Mouse (Mus musculus): Measurements from ENCODE around the gene Csnk2a2.

The Csnk2a2 gene

GRCm38 (mm10) chr8:95470008-95470407, 19.8 kb downstream of the Csnk2a2 start:
- no peak for DNase-seq

- no peak for DNase-seq
Measured at GRCm38 (mm10) chr8:95468995-95469394, 20.8 kb downstream of the Csnk2a2 start.

GRCm38 (mm10) chr8:95466543-95466942, 23.3 kb downstream of the Csnk2a2 start:
- DNase-seq, result no peak

- DNase-seq, result no peak
Measured at GRCm38 (mm10) chr8:95452518-95452917, 37.3 kb downstream of the Csnk2a2 start.

- no peak for DNase-seq
Measured at GRCm38 (mm10) chr8:95450271-95450670, 39.6 kb downstream of the Csnk2a2 start.

- no peak for DNase-seq
Measured at GRCm38 (mm10) chr8:95447661-95448060, 42.2 kb downstream of the Csnk2a2 start.

- DNase-seq, result no peak
Measured at GRCm38 (mm10) chr8:95445042-95445441, 44.8 kb downstream of the Csnk2a2 start.

- no peak for DNase-seq
Measured at GRCm38 (mm10) chr8:95441491-95442039, 48.3 kb downstream of the Csnk2a2 start.

GRCm38 (mm10) chr8:95440168-95440709, 49.6 kb downstream of the Csnk2a2 start:
- no peak for DNase-seq

GRCm38 (mm10) chr8:95439421-95439820, 50.4 kb downstream of the Csnk2a2 start:
- no peak for DNase-seq

- no peak for DNase-seq
Measured at GRCm38 (mm10) chr8:95437341-95437992, 52.4 kb downstream of the Csnk2a2 start.

- no peak for DNase-seq
Measured at GRCm38 (mm10) chr8:95435930-95436329, 53.9 kb downstream of the Csnk2a2 start.

GRCm38 (mm10) chr8:95435471-95435870, 54.4 kb downstream of the Csnk2a2 start:
- no peak for DNase-seq

GRCm38 (mm10) chr8:95434686-95435439, 55.0 kb downstream of the Csnk2a2 start, which contains the start of gene Cfap20:
TSS of gene Cfap20 (minus strand) at chr8:95434869.
- peak; percentile 98 for DNase-seq

GRCm38 (mm10) chr8:95434233-95434632, 55.6 kb downstream of the Csnk2a2 start:
- no peak for DNase-seq

- no peak for DNase-seq
Measured at GRCm38 (mm10) chr8:95433124-95433523, 56.7 kb downstream of the Csnk2a2 start.

- DNase-seq, result no peak
Measured at GRCm38 (mm10) chr8:95432471-95432870, 57.4 kb downstream of the Csnk2a2 start.

- peak; percentile 53 for DNase-seq
Measured at GRCm38 (mm10) chr8:95429945-95430344, 59.9 kb downstream of the Csnk2a2 start.

GRCm38 (mm10) chr8:95427594-95428535, 62.0 kb downstream of the Csnk2a2 start:
- peak; percentile 70 for DNase-seq

- DNase-seq, result no peak
Measured at GRCm38 (mm10) chr8:95426781-95427281, 63.0 kb downstream of the Csnk2a2 start.

- no peak for DNase-seq
Measured at GRCm38 (mm10) chr8:95424682-95425081, 65.2 kb downstream of the Csnk2a2 start.

GRCm38 (mm10) chr8:95422193-95422810, 67.5 kb downstream of the Csnk2a2 start:
- no peak for DNase-seq

Data from right cerebral cortex, postnatal 4 days (tissue).